Mouse (Mus musculus) liver, embryonic 14.5 days (tissue): ENCODE data around the gene Wasf2. TPM values are rescaled to one million over a fixed set of nuclear protein-coding genes. Genes with fewer than 3 reads are reported as not detected.

ENCODE experiments used
- ATAC-seq: fragments of 200-750 bp; cut with Nextera tagmentation; 2 replicates; pipeline ENCODE4 v1.8.0; 2017; ENCODE audit warnings: moderate number of reproducible peaks, mild to moderate bottlenecking, moderate library complexity; ENCODE audit not compliant: insufficient read depth
- DNase-seq, 3 experiments: peaks; one replicate each; pipeline ENCODE4 v3.0.0-alpha.2; 2012 to 2013; ENCODE audit warnings: low read depth in 3 of 3, low spot score in 3 of 3
- H3K27ac ChIP-seq: fragments of 300-500 bp; sonication (generic); 2 replicates; pipeline ENCODE4 v1.5.1; 2014; ENCODE audit warnings: moderate library complexity, mild to moderate bottlenecking, control low read depth, inconsistent platforms
- H3K27me3 ChIP-seq: fragments of 300-500 bp; sonication (generic); 2 replicates; pipeline ENCODE4 v1.6.1; 2014; ENCODE audit warnings: mild to moderate bottlenecking, low read length, moderate library complexity; ENCODE audit not compliant: control insufficient read depth, insufficient read depth
- H3K36me3 ChIP-seq: fragments of 300-500 bp; sonication (generic); replicated peaks from 2 replicates; pipeline ENCODE4 v1.6.1; 2014; ENCODE audit warnings: low read depth; ENCODE audit not compliant: control insufficient read depth, insufficient read depth
- H3K4me1 ChIP-seq, 2 experiments: fragments of 200-500 bp in 1 of 2; fragments of 300-500 bp in 1 of 2; sonication (generic) in 1 of 2; replicated peaks; 2 replicates each; pipeline ENCODE4 v1.6.1; 2012 to 2014; ENCODE audit warnings: antibody characterized with exemption in 1 of 2, inconsistent platforms in 1 of 2, low read length in 1 of 2; ENCODE audit not compliant: control insufficient read depth in 2 of 2, insufficient read depth in 2 of 2
- H3K4me2 ChIP-seq: fragments of 300-500 bp; sonication (generic); 2 replicates; pipeline ENCODE4 v1.6.1; 2014; ENCODE audit warnings: low read depth, mild to moderate bottlenecking, control low read depth, moderate library complexity
- H3K4me3 ChIP-seq, 2 experiments: fragments of 200-500 bp in 1 of 2; fragments of 300-500 bp in 1 of 2; sonication (generic) in 1 of 2; 2 replicates each; pipeline ENCODE4 v1.5.1; 2012 to 2014; ENCODE audit warnings: low read depth in 2 of 2, low read length in 2 of 2, mild to moderate bottlenecking in 2 of 2, control low read depth in 1 of 2, inconsistent platforms in 1 of 2, moderate library complexity in 1 of 2; ENCODE audit not compliant: insufficient read depth in 1 of 2
- H3K9ac ChIP-seq: fragments of 300-500 bp; sonication (generic); replicated peaks from 2 replicates; pipeline ENCODE4 v1.6.1; 2014; ENCODE audit warnings: mild to moderate bottlenecking, control low read depth, moderate library complexity
- H3K9me3 ChIP-seq: fragments of 300-500 bp; sonication (generic); 2 replicates; pipeline ENCODE4 v1.6.1; 2016; ENCODE audit warnings: low read length, mixed read lengths; ENCODE audit not compliant: control insufficient read depth
- CTCF ChIP-seq: IDR thresholded peaks from 2 replicates; pipeline ENCODE4 v1.5.1; 2016; ENCODE audit warnings: antibody characterized with exemption, low read depth, control low read depth
- EP300 ChIP-seq: IDR thresholded peaks from 2 replicates; pipeline ENCODE4 v1.6.1; 2016; ENCODE audit warnings: antibody characterized with exemption, low read depth
- WGBS: fragments of 180-500 bp; shearing (Covaris S2); extraction: QIAGEN DNeasy Blood & Tissue Kit; methylation state at CpG from one replicate; pipeline ENCODE4 v1.1.7; 2014; ENCODE audit not compliant: insufficient replicate concordance; 5-methylcytosine and 5-hydroxymethylcytosine counted together
- polyA plus RNA-seq, 2 experiments: library from polyadenylated mRNA; depleted of rRNA in 1 of 2; stranded (reverse) in 1 of 2; unstranded in 1 of 2; fragments of >200 nt; fragmentation: Nextera tagmentation in 1 of 2; extraction: Ambion mirVana in 1 of 2; gene quantifications; 2 replicates each; pipeline versions ENCODE4 v1.2.1 to v1.2.3; 2012 to 2014

The Wasf2 gene
- polyA plus RNA-seq, 2 experiments = 11.4 to 31.4 TPM

DNA sequence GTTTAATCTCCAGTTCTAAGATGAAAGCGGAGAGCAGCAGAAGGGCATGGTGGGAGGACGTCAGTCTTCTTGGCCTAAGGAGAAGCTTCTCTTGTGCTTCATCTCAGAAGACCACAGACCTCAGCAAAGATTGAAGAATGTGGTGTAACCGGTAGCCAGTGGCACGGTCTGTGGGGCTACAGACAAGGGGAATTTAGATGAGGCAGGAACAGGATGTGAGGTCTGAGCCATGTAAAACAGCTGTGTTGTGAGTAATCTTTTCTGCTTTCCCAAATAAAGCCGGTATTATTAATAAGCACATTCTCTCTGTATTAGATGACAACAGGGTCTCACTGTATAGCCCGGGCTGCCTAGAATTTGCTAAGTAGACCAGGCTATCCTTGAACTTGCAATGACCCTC lies 28.8 kb downstream of the Wasf2 start:
- H3K9ac ChIP-seq = no peak overlapping the region
- no peaks in the 10 kb centered on the region for H3K9me3 ChIP-seq
- TF ChIP-seq CTCF = no peak
- no peak for TF ChIP-seq EP300
- H3K4me2 ChIP-seq = no peak overlapping the region
- DNase-seq (no peak), ATAC-seq (no peak)
- H3K4me1 ChIP-seq = peaks cover 0 to 9% of the 10 kb centered on the region in 2 experiments; a peak in 2 of 4 replicates
- H3K36me3 ChIP-seq = no peaks in the 10 kb centered on the region
- no peaks in the 10 kb centered on the region for H3K27me3 ChIP-seq
- no peak overlapping the region for H3K4me3 ChIP-seq
- no peak overlapping the region for H3K27ac ChIP-seq
- WGBS = 36% methylated on average over 6 of the region's 6 CpGs

- no peaks in the 10 kb centered on the region for H3K36me3 ChIP-seq
- no peak overlapping the region for H3K4me3 ChIP-seq
- WGBS = 56% methylated on average over 4 of the region's 4 CpGs
- no peak overlapping the region for H3K9ac ChIP-seq
- H3K27ac ChIP-seq = no peak overlapping the region
- no peak for TF ChIP-seq CTCF
- DNase-seq = no peak
- no peak for ATAC-seq
- no peaks in the 10 kb centered on the region for H3K9me3 ChIP-seq
- H3K27me3 ChIP-seq = no peaks in the 10 kb centered on the region
- peaks cover 0 to 9% of the 10 kb centered on the region in 2 experiments; a peak in 2 of 4 replicates for H3K4me1 ChIP-seq
- no peak overlapping the region for H3K4me2 ChIP-seq
Observed at GRCm38 (mm10) chr4:133159646-133160045, 29.3 kb downstream of the Wasf2 start.

DNA sequence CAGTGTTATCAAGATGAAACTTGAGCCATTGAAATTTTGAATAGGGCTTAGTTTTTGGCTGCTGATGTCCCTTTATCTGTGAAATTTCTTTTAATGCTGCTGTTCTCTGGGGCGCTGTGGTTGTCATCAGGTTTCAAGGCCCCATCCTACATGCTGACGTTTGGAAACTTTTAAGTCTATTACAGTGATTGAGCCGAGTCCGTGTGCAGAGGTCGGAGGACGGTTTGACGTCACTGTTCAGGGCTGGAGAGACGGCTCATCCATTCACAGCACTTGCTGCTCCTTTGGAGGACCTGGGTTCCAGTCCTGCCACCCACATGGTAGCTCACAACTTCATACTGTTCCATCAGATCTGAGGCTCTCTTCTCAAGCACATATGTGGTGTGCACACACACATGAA lies 29.9 kb downstream of the Wasf2 start:
- WGBS = 81% methylated on average over 8 of the region's 8 CpGs
- Histone ChIP-seq H3K4me2 (no peak overlapping the region), H3K27ac (no peak overlapping the region), H3K9me3 (no peaks in the 10 kb centered on the region), H3K36me3 (no peaks in the 10 kb centered on the region), H3K27me3 (no peaks in the 10 kb centered on the region), H3K4me1 (peaks cover 0 to 9% of the 10 kb centered on the region in 2 experiments; a peak in 2 of 4 replicates), H3K4me3 (no peak overlapping the region), H3K9ac (no peak overlapping the region)
- TF ChIP-seq EP300 (no peak), CTCF (no peak)
- no peak for DNase-seq
- ATAC-seq = no peak

- H3K36me3 ChIP-seq = no peaks in the 10 kb centered on the region
- H3K4me1 ChIP-seq = peaks cover 0 to 9% of the 10 kb centered on the region in 2 experiments; a peak in 2 of 4 replicates
- no peak overlapping the region for H3K4me3 ChIP-seq
- H3K4me2 ChIP-seq = no peak overlapping the region
- TF ChIP-seq CTCF = no peak
- ATAC-seq (no peak), DNase-seq (no peak)
- no peak overlapping the region for H3K27ac ChIP-seq
- WGBS = 76% methylated on average over 4 of the region's 4 CpGs
- H3K9me3 ChIP-seq = no peaks in the 10 kb centered on the region
- no peak overlapping the region for H3K9ac ChIP-seq
- no peaks in the 10 kb centered on the region for H3K27me3 ChIP-seq
Observed at GRCm38 (mm10) chr4:133160821-133161220, 30.5 kb downstream of the Wasf2 start.

DNA sequence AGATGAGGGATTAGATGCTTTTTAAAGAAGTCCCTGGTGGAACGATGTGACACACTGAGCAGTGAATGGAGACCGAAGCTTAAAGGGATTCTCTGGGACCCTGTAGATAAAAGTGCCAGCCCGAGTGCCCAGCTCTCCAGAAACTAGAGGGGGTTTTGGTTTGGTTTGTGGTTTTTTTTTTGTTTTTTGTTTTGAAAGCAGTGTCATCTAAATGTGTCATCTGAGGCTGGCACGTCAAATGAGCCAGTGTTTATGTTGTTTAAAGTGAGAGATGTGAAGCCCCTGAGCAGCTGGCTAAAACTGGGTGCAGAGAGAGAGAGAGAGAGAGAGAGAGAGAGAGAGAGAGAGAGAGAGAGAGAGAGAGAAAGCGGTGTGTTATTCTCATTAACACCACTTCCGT lies 31.9 kb downstream of the Wasf2 start:
- Histone ChIP-seq H3K27me3 (no peaks in the 10 kb centered on the region), H3K36me3 (no peaks in the 10 kb centered on the region), H3K27ac (no peak overlapping the region), H3K9me3 (no peaks in the 10 kb centered on the region), H3K4me2 (no peak overlapping the region), H3K4me1 (peaks cover 0 to 8% of the 10 kb centered on the region in 2 experiments; a peak in 2 of 4 replicates), H3K9ac (no peak overlapping the region), H3K4me3 (no peak overlapping the region)
- 51% methylated on average over 6 of the region's 6 CpGs for WGBS
- TF ChIP-seq EP300 (no peak), CTCF (no peak)
- ATAC-seq = no peak
- DNase-seq = no peak
